Mouse (Mus musculus): Measurements from ENCODE around the gene Upk1b. TPM values are rescaled to one million over a fixed set of nuclear protein-coding genes. Genes with fewer than 3 reads are reported as not detected.

The Upk1b gene
- total RNA-seq (2023; ENCODE audit: inconsistent age), result not detected in 4 replicates

DNA sequence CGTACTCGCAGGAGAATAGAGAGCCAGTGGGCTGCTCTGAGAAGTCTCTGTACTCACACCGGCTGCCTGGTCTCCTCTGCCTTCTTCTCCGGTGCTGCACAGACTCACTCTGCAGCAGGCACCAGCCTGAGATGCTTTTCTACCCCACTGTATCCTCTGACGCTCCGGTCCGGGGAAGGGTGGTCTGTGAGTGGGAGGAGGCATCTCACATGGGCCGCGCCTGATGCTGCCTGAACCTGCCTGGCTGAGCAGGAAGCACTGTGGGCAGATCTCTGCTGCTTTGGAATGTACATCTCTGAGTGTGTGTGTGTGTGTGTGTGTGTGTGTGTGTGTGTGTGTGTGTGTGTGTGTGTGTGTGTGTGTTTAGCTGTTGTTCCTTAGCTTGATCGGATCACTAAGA is at the start of gene Upk1b:
TSS of gene Upk1b (minus strand) at position 238 of the 400 bp plus-strand sequence.

DNA sequence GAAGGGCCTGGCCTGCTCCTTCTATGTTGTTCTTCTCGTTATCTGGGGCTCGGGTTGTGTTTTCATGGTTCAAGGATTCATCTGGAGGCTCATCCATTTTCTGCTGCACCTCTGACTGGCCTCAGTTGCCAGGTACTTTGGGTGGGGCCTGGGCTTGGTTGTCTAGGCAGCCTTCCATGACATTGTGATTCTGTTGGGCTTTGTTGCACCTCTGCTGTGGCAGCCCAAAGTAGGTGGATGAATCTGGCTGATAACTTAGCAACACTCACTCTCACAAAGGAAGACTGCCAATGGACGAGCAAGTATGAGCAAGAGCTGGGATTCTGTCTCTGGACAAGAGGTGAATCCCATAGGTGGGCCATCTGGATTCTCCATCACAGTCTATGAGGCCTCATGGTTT is 28.5 kb upstream of the Upk1b start, which contains the start of gene 4930435E12Rik:
TSS of gene 4930435E12Rik (minus strand) at position 101 of the 400 bp plus-strand sequence.

DNA sequence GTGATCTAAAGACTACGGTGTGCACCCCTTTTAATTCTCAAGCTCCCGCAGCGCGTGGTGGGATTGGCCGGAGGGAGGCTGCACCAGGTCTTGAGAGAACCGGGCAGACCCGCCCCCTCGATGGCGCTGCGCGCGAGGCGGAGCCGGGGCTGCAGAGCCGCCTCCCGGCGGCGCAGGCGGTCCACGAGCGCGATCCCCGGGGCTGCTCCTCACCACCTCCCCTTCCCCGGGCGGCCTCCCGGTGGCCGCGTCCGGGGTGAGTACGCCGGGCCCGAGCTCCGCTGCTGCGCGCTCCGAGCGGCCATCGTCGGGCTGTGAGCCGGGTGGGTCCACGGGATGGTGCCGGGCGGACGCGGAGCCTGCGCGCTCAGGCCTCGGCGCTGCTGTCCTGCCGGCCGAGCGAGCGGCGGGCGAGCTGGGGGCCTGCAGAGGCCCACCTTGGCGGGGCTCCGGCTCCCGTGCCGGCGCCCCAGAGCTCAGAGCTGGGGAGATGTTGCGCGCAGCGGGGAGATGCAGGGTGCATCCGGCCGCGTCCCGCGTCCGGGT is 57.9 kb downstream of the Upk1b start, which contains the start of gene B4galt4:
TSS of gene B4galt4 (plus strand) at position 152 of the 546 bp plus-strand sequence.

Other genes with a start within 250 kb of the Upk1b start
- gene Tmem39a, start 241.6 kb downstream of the Upk1b start, total RNA-seq (2023; ENCODE audit: inconsistent age), result 50.3 to 63.0 TPM (median 55.0 TPM) in 4 replicates
- 2.7 to 3.3 TPM (median 2.9 TPM) in 4 replicates for gene Arhgap31, start 87.1 kb downstream of the Upk1b start, total RNA-seq (2023; ENCODE audit: inconsistent age)
- 0.35 to 1.4 TPM (median 0.88 TPM) in 4 replicates for gene B4galt4, start 58.1 kb downstream of the Upk1b start, total RNA-seq (2023; ENCODE audit: inconsistent age)
- gene 4930435E12Rik, start 28.4 kb upstream of the Upk1b start, total RNA-seq (2023; ENCODE audit: inconsistent age), result not detected in 4 replicates
- not detected in 4 replicates for gene Igsf11, start 92.3 kb upstream of the Upk1b start, total RNA-seq (2023; ENCODE audit: inconsistent age)